Mouse (Mus musculus): Measurements from ENCODE around the gene Clec2e. TPM values are rescaled to one million over a fixed set of nuclear protein-coding genes. Genes with fewer than 3 reads are reported as not detected.

Clec2e gene
- polyA plus RNA-seq, 1 experiment, result not detected

GRCm38 (mm10) chr6:129066530-129066929 is 34.2 kb downstream of the Clec2e start:
- Histone ChIP-seq H3K4me1 (ENCODE audit: control insufficient read depth, insufficient read depth, low read length) (peaks cover 2% of the 10 kb centered on the region; the same call in 1 of the 2 replicates), H3K27ac (ENCODE audit: insufficient read depth, low read depth, low read length) (no peak overlapping the region), H3K4me3 (ENCODE audit: insufficient read depth, low read depth, low read length) (no peak overlapping the region)
- TF ChIP-seq CTCF (IDR thresholded peaks at IDR 0.05; ENCODE audit: insufficient read depth, low read depth, low read length), result no peak
- TF ChIP-seq POLR2A (IDR thresholded peaks at IDR 0.05; ENCODE audit: insufficient read depth, low read depth, low read length), result no peak

- no peak for TF ChIP-seq CTCF (IDR thresholded peaks at IDR 0.05; ENCODE audit: insufficient read depth, low read depth, low read length)
- TF ChIP-seq POLR2A (IDR thresholded peaks at IDR 0.05; ENCODE audit: insufficient read depth, low read depth, low read length), result no peak
- Histone ChIP-seq H3K4me3 (ENCODE audit: insufficient read depth, low read depth, low read length) (no peak overlapping the region), H3K27ac (ENCODE audit: insufficient read depth, low read depth, low read length) (no peak overlapping the region), H3K4me1 (ENCODE audit: control insufficient read depth, insufficient read depth, low read length) (peaks cover 2% of the 10 kb centered on the region; the same call in 1 of the 2 replicates)
- 71% methylated on average over 3 of the region's 3 CpGs for WGBS
Observed at GRCm38 (mm10) chr6:129065857-129066256, 34.9 kb downstream of the Clec2e start.

GRCm38 (mm10) chr6:129065407-129065806 is 35.3 kb downstream of the Clec2e start:
- Histone ChIP-seq H3K4me3 (ENCODE audit: insufficient read depth, low read depth, low read length) (no peak overlapping the region), H3K4me1 (ENCODE audit: control insufficient read depth, insufficient read depth, low read length) (peaks cover 2% of the 10 kb centered on the region; the same call in 1 of the 2 replicates), H3K27ac (ENCODE audit: insufficient read depth, low read depth, low read length) (no peak overlapping the region)
- TF ChIP-seq CTCF (IDR thresholded peaks at IDR 0.05; ENCODE audit: insufficient read depth, low read depth, low read length) (no peak), POLR2A (IDR thresholded peaks at IDR 0.05; ENCODE audit: insufficient read depth, low read depth, low read length) (no peak)
- WGBS, result 23% methylated on average over 3 of the region's 3 CpGs

GRCm38 (mm10) chr6:129058013-129058412 is 42.7 kb downstream of the Clec2e start:
- TF ChIP-seq POLR2A (IDR thresholded peaks at IDR 0.05; ENCODE audit: insufficient read depth, low read depth, low read length) (no peak), CTCF (IDR thresholded peaks at IDR 0.05; ENCODE audit: insufficient read depth, low read depth, low read length) (no peak)

GRCm38 (mm10) chr6:129056237-129056636 is 44.5 kb downstream of the Clec2e start:
- H3K4me3 ChIP-seq (ENCODE audit: insufficient read depth, low read depth, low read length), result no peak overlapping the region
- no peaks in the 10 kb centered on the region for H3K4me1 ChIP-seq (ENCODE audit: control insufficient read depth, insufficient read depth, low read length)
- no peak overlapping the region for H3K27ac ChIP-seq (ENCODE audit: insufficient read depth, low read depth, low read length)
- 87% methylated on average over 3 of the region's 3 CpGs for WGBS
- TF ChIP-seq POLR2A (IDR thresholded peaks at IDR 0.05; ENCODE audit: insufficient read depth, low read depth, low read length), result no peak
- no peak for TF ChIP-seq CTCF (IDR thresholded peaks at IDR 0.05; ENCODE audit: insufficient read depth, low read depth, low read length)

More at GRCm38 (mm10) chr6:129058013-129058412, 42.7 kb downstream of the Clec2e start:
- Histone ChIP-seq H3K4me1 (ENCODE audit: control insufficient read depth, insufficient read depth, low read length) (no peaks in the 10 kb centered on the region), H3K4me3 (ENCODE audit: insufficient read depth, low read depth, low read length) (no peak overlapping the region), H3K27ac (ENCODE audit: insufficient read depth, low read depth, low read length) (no peak overlapping the region)

DNA sequence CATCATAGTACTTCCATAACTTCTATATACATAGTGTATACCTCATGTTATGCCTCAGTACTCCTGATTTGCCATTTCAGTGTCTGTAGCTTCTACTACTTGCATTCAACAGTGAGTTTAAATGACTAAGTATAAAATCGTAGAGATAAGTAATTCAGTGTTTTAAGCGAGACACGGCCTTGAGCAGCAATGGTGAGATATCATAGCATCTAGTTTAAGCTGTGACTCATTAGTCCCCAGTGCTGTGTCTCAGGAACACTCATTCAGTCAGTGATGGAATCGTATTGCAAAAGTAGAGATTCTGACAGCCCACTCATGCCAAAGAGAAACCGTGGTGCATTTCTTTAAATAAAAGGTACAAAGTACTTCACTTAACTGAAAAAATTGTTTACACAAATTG is 49.0 kb downstream of the Clec2e start:
- WGBS, result 71% methylated on average over 5 of the region's 5 CpGs
- H3K27ac ChIP-seq (ENCODE audit: insufficient read depth, low read depth, low read length), result no peak overlapping the region
- TF ChIP-seq POLR2A (IDR thresholded peaks at IDR 0.05; ENCODE audit: insufficient read depth, low read depth, low read length) (no peak), CTCF (IDR thresholded peaks at IDR 0.05; ENCODE audit: insufficient read depth, low read depth, low read length) (no peak)
- H3K4me1 ChIP-seq (ENCODE audit: control insufficient read depth, insufficient read depth, low read length), result peaks cover 3% of the 10 kb centered on the region; the same call in 1 of the 2 replicates
- no peak overlapping the region for H3K4me3 ChIP-seq (ENCODE audit: insufficient read depth, low read depth, low read length)

- peaks cover 3% of the 10 kb centered on the region; the same call in 1 of the 2 replicates for H3K4me1 ChIP-seq (ENCODE audit: control insufficient read depth, insufficient read depth, low read length)
- H3K4me3 ChIP-seq (ENCODE audit: insufficient read depth, low read depth, low read length), result no peak overlapping the region
- TF ChIP-seq CTCF (IDR thresholded peaks at IDR 0.05; ENCODE audit: insufficient read depth, low read depth, low read length) (no peak), POLR2A (IDR thresholded peaks at IDR 0.05; ENCODE audit: insufficient read depth, low read depth, low read length) (no peak)
- WGBS, result 86% methylated on average over 3 of the region's 3 CpGs
- H3K27ac ChIP-seq (ENCODE audit: insufficient read depth, low read depth, low read length), result no peak overlapping the region
Observed at GRCm38 (mm10) chr6:129051086-129051485, 49.6 kb downstream of the Clec2e start.

- 10% methylated on average over 8 of the region's 8 CpGs for WGBS
- H3K4me3 ChIP-seq (ENCODE audit: insufficient read depth, low read depth, low read length), result peak overlapping the region; percentile 10; the same call in 1 of the 2 replicates
- TF ChIP-seq CTCF (IDR thresholded peaks at IDR 0.05; ENCODE audit: insufficient read depth, low read depth, low read length) (no peak), POLR2A (IDR thresholded peaks at IDR 0.05; ENCODE audit: insufficient read depth, low read depth, low read length) (no peak)
- H3K4me1 ChIP-seq (ENCODE audit: control insufficient read depth, insufficient read depth, low read length), result peaks cover 3% of the 10 kb centered on the region; the same call in 1 of the 2 replicates
- H3K27ac ChIP-seq (ENCODE audit: insufficient read depth, low read depth, low read length), result no peak overlapping the region
Observed at GRCm38 (mm10) chr6:129049596-129050251, 51.0 kb downstream of the Clec2e start.

DNA sequence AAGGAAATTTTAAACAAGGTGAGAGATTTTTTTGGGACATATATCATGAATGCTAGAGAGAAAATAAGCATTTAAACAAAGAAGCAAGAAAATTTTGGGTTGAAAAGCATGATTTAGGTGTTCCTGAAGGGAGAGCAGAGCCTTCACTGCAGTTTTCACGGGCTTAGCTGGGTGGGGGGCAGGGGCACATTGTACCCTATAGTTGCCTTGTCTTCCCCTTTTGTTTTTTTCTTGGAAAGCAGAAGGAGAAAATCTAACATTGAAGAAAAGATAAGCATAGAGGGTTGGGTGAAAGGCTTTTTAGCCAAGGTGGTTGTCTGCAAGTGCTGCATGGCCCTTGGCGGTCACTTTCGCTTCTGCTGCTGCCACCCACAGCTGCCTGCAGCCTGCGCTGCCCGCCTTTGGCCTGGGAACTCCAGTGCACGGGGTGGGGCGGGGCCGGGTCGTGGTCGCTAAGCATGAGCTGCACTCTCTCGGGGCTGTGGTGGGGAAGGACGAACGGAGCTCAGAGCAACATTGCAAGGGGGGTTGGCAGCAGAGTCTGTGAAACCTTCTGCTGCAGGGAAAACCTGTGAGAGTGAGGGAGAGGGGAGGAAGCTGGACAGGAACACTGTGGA is 51.7 kb downstream of the Clec2e start:
- H3K4me3 ChIP-seq (ENCODE audit: insufficient read depth, low read depth, low read length), result peak overlapping the region; percentile 54
- no peak for TF ChIP-seq POLR2A (IDR thresholded peaks at IDR 0.05; ENCODE audit: insufficient read depth, low read depth, low read length)
- no peak for TF ChIP-seq CTCF (IDR thresholded peaks at IDR 0.05; ENCODE audit: insufficient read depth, low read depth, low read length)
- H3K27ac ChIP-seq (ENCODE audit: insufficient read depth, low read depth, low read length), result no peak overlapping the region
- H3K4me1 ChIP-seq (ENCODE audit: control insufficient read depth, insufficient read depth, low read length), result peaks cover 3% of the 10 kb centered on the region; the same call in 1 of the 2 replicates
- WGBS, result 3% methylated on average over 13 of the region's 13 CpGs

Data from olfactory bulb, adult 2 months (tissue).